9 mouse cellular contexts compared by ENCODE assay signal in the genomic region with DNA sequence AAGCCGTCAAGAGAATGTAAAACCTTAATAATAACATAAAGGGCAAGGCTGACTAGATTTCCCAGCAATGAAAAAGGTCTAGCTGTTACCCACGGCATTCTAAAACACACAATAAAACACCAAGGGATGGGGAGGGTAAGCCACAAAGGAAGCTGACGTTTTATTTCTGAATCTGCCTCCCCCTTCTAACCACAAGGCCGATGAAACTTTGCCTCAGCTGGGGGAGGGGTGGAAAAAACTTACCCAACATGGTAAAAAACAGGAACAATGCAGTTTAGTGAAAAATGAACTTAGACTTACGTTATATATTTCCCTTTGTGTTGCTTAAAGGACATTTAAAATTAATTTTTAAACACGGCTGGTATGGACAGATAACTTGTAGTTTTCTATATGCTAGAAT. TPM values are rescaled to one million over a fixed set of nuclear protein-coding genes. Genes with fewer than 3 reads are reported as not detected.
A peak's percentile ranks its signal among the peaks of the same experiment; 100 is the strongest.
DNase-seq lines count a peak whose midpoint lies in the region; ATAC-seq lines count a peak whose summit lies in the region.
"Had no signal": no experiment of that assay in that cellular context is flagged by ENCODE, and none has a peak within 500 bp of the region (broad histone marks: within the 10 kb centered on the region; RNA-seq: fewer than 3 reads in every experiment).

No protein-coding gene starts in this region.

- 0 out of 2 replicates have a peak, but pooled peaks cover 5% of the 10 kb centered on the region for H3K36me3 ChIP-seq in embryonic facial prominence, embryonic 14.5 days (ENCODE audit: control insufficient read depth, insufficient read depth, low read length)
- no peaks in the 10 kb centered on the region; the same call in 1 of the 2 replicates for H3K36me3 ChIP-seq in embryonic facial prominence, embryonic 10.5 days (replicated peaks)
- H3K36me3 ChIP-seq in hindbrain, embryonic 11.5 days (ENCODE audit: control insufficient read depth, insufficient read depth, low read length), result no peaks in the 10 kb centered on the region

- H3K27me3 ChIP-seq in embryonic facial prominence, embryonic 14.5 days (replicated peaks; ENCODE audit: control insufficient read depth, insufficient read depth, low read length), result no peaks in the 10 kb centered on the region
- H3K27me3 ChIP-seq in embryonic facial prominence, embryonic 10.5 days (replicated peaks; ENCODE audit: low read depth, poor library complexity, severe bottlenecking), result no peaks in the 10 kb centered on the region
- H3K27me3 ChIP-seq in hindbrain, embryonic 11.5 days (ENCODE audit: control insufficient read depth, insufficient read depth, low read length), result no peaks in the 10 kb centered on the region
- H3K27me3 ChIP-seq: liver, embryonic 15.5 days had no signal

- peak; percentile 41 for DNase-seq in embryonic facial prominence, embryonic 14.5 days (ENCODE audit: low spot score)
- no peak for DNase-seq in embryonic facial prominence, embryonic 10.5 days (ENCODE audit: low spot score)
- DNase-seq in Muller cell, postnatal 12 days (ENCODE audit: inconsistent ontology term), result peak; percentile 23
- DNase-seq in spleen, adult 12 weeks (ENCODE audit: low spot score), result peak; percentile 61
- DNase-seq in hindbrain, embryonic 11.5 days (ENCODE audit: low spot score), result no peak
- DNase-seq in retina, postnatal 1 day, result no peak
- no peak for DNase-seq in frontal cortex, adult 2 months (ENCODE audit: extremely low spot score in 1 of 2, low spot score in 1 of 2)

- H3K4me3 ChIP-seq in embryonic facial prominence, embryonic 14.5 days (ENCODE audit: low read depth, low read length), result no peak overlapping the region
- H3K4me3 ChIP-seq in embryonic facial prominence, embryonic 10.5 days, result no peak overlapping the region
- no peak overlapping the region for H3K4me3 ChIP-seq in hindbrain, embryonic 11.5 days (ENCODE audit: low read depth, low read length)
- H3K4me3 ChIP-seq: liver, embryonic 15.5 days had no signal

- no peak overlapping the region for H3K4me2 ChIP-seq in embryonic facial prominence, embryonic 14.5 days (ENCODE audit: low read depth, low read length)
- H3K4me2 ChIP-seq in hindbrain, embryonic 11.5 days (replicated peaks; ENCODE audit: low read depth, low read length), result no peak overlapping the region
- H3K4me2 ChIP-seq: liver, embryonic 15.5 days had no signal

- H3K9me3 ChIP-seq in embryonic facial prominence, embryonic 14.5 days (ENCODE audit: control insufficient read depth, low read length), result no peaks in the 10 kb centered on the region
- H3K9me3 ChIP-seq in embryonic facial prominence, embryonic 10.5 days, result no peaks in the 10 kb centered on the region
- H3K9me3 ChIP-seq in hindbrain, embryonic 11.5 days (ENCODE audit: control insufficient read depth, low read length), result no peaks in the 10 kb centered on the region
- H3K9me3 ChIP-seq: liver, embryonic 15.5 days had no signal

- WGBS in embryonic facial prominence, embryonic 14.5 days, result 49% methylated on average over 6 of the region's 6 CpGs
- 75% methylated on average over 6 of the region's 6 CpGs for WGBS in embryonic facial prominence, embryonic 10.5 days
- 71% methylated on average over 6 of the region's 6 CpGs for WGBS in hindbrain, embryonic 11.5 days

- H3K9ac ChIP-seq in embryonic facial prominence, embryonic 14.5 days (ENCODE audit: low read depth, low read length), result no peak overlapping the region
- H3K9ac ChIP-seq in hindbrain, embryonic 11.5 days (ENCODE audit: low read depth, low read length), result no peak overlapping the region
- H3K9ac ChIP-seq: liver, embryonic 15.5 days had no signal

- peaks cover 3% of the 10 kb centered on the region; the same call in 1 of the 2 replicates for H3K4me1 ChIP-seq in embryonic facial prominence, embryonic 14.5 days (ENCODE audit: control insufficient read depth, insufficient read depth, low read length)
- no peaks in the 10 kb centered on the region for H3K4me1 ChIP-seq in embryonic facial prominence, embryonic 10.5 days
- H3K4me1 ChIP-seq in hindbrain, embryonic 11.5 days (replicated peaks; ENCODE audit: control insufficient read depth, insufficient read depth, low read length), result no peaks in the 10 kb centered on the region
- H3K4me1 ChIP-seq: liver, embryonic 15.5 days had no signal

- H3K27ac ChIP-seq in embryonic facial prominence, embryonic 14.5 days (replicated peaks; ENCODE audit: low read depth, low read length), result no peak overlapping the region
- H3K27ac ChIP-seq in embryonic facial prominence, embryonic 10.5 days (replicated peaks), result no peak overlapping the region
- H3K27ac ChIP-seq in hindbrain, embryonic 11.5 days (ENCODE audit: low read depth, low read length), result no peak overlapping the region

- no peak for ATAC-seq in embryonic facial prominence, embryonic 14.5 days (ENCODE audit: low read depth)
- peak; percentile 79 for ATAC-seq in inflammation-experienced regulatory T-cells, adult 6 months
- no peak for ATAC-seq in hindbrain, embryonic 11.5 days (ENCODE audit: low FRiP score)

RNA-seq across cellular contexts. Expression of gene Stk17b, which starts 11.0 kb away (rescaled TPM):
- polyA plus RNA-seq in embryonic facial prominence, embryonic 14.5 days (2014; fragmentation: Nextera tagmentation; extraction: Ambion mirVana), result 15.2 and 19.6 TPM in 2 replicates
- 7.4 and 8.2 TPM in 2 replicates for polyA plus RNA-seq in embryonic facial prominence, embryonic 10.5 days (2016; fragmentation: Nextera tagmentation; extraction: Ambion mirVana)
- polyA plus RNA-seq in inflammation-experienced regulatory T-cells, adult 6 months (2017; shearing (Covaris generic)), result 100 to 1,000 TPM; 464 to 513 (median 490) TPM
- 11.1 and 12.4 TPM in 2 replicates for polyA plus RNA-seq in hindbrain, embryonic 11.5 days (2014; fragmentation: Nextera tagmentation; extraction: Ambion mirVana)
- polyA plus RNA-seq in frontal cortex, adult 2 months (2012; rRNA removed), result 5.1 and 5.3 TPM in 2 replicates

Comparison
In these comparisons a context has a peak if more than half of its experiments do, and no peak if none do; other contexts are left out.
1. DNase-seq: peak in embryonic facial prominence, embryonic 14.5 days (single experiment), Muller cell, postnatal 12 days (single experiment) and spleen, adult 12 weeks (single experiment); none in embryonic facial prominence, embryonic 10.5 days (single experiment), hindbrain, embryonic 11.5 days (single experiment), retina, postnatal 1 day (single experiment) and frontal cortex, adult 2 months (0 of 2).
2. RNA of gene Stk17b, which starts 11.0 kb away (polyA plus RNA-seq): 464 to 513 TPM in inflammation-experienced regulatory T-cells, adult 6 months; 15.2 to 19.6 TPM in embryonic facial prominence, embryonic 14.5 days, 11.1 to 12.4 TPM in hindbrain, embryonic 11.5 days, 7.4 to 8.2 TPM in embryonic facial prominence, embryonic 10.5 days and 5.1 to 5.3 TPM in frontal cortex, adult 2 months; every median in the first group is over 10 times any median in the second.